Mouse (Mus musculus): Measurements from ENCODE around the gene Celsr1. TPM values are rescaled to one million over a fixed set of nuclear protein-coding genes. Genes with fewer than 3 reads are reported as not detected.

The Celsr1 gene
- polyA plus RNA-seq, 1 experiment from 2014 or later: 1.1 TPM

- Histone ChIP-seq H3K9ac (no peak overlapping the region), H3K27ac (peak overlapping the region; percentile 71), H3K4me2 (replicated peaks) (peak overlapping the region; percentile 12; the same call in 1 of the 2 replicates), H3K27me3 (replicated peaks) (no peaks in the 10 kb centered on the region), H3K4me1 (replicated peaks) (peaks cover 38% of the 10 kb centered on the region), H3K36me3 (no peaks in the 10 kb centered on the region), H3K9me3 (no peaks in the 10 kb centered on the region), H3K4me3 (replicated peaks) (0 out of 2 replicates have a peak overlapping the region, but pooled peaks have one; percentile 9)
- WGBS: 59% methylated on average over 16 of the region's 16 CpGs
- ATAC-seq: peak; percentile 87
Observed at GRCm38 (mm10) chr15:86074171-86074937, 40.8 kb upstream of the Celsr1 start.

GRCm38 (mm10) chr15:86071166-86071565 is 37.6 kb upstream of the Celsr1 start:
- no peak overlapping the region for H3K9ac ChIP-seq
- no peaks in the 10 kb centered on the region for H3K36me3 ChIP-seq
- H3K4me3 ChIP-seq (replicated peaks): no peak overlapping the region
- no peak overlapping the region for H3K4me2 ChIP-seq (replicated peaks)
- WGBS: 52% methylated on average over 1 of the region's 1 CpGs
- H3K27ac ChIP-seq: no peak overlapping the region
- peaks cover 37% of the 10 kb centered on the region for H3K4me1 ChIP-seq (replicated peaks)
- ATAC-seq: no peak
- H3K27me3 ChIP-seq (replicated peaks): no peaks in the 10 kb centered on the region
- no peaks in the 10 kb centered on the region for H3K9me3 ChIP-seq

GRCm38 (mm10) chr15:86070368-86070767 is 36.8 kb upstream of the Celsr1 start:
- Histone ChIP-seq H3K4me3 (replicated peaks) (no peak overlapping the region), H3K27ac (no peak overlapping the region), H3K9me3 (no peaks in the 10 kb centered on the region), H3K27me3 (replicated peaks) (no peaks in the 10 kb centered on the region), H3K4me1 (replicated peaks) (peaks cover 30% of the 10 kb centered on the region), H3K4me2 (replicated peaks) (no peak overlapping the region), H3K9ac (no peak overlapping the region), H3K36me3 (no peaks in the 10 kb centered on the region)
- WGBS: 71% methylated on average over 11 of the region's 11 CpGs
- no peak for ATAC-seq

GRCm38 (mm10) chr15:86069011-86069791 is 35.6 kb upstream of the Celsr1 start:
- H3K4me1 ChIP-seq (replicated peaks): peaks cover 35% of the 10 kb centered on the region
- no peak for ATAC-seq
- no peak overlapping the region for H3K4me3 ChIP-seq (replicated peaks)
- no peaks in the 10 kb centered on the region for H3K27me3 ChIP-seq (replicated peaks)
- H3K27ac ChIP-seq: no peak overlapping the region
- no peaks in the 10 kb centered on the region for H3K9me3 ChIP-seq
- 90% methylated on average over 10 of the region's 10 CpGs for WGBS
- no peaks in the 10 kb centered on the region for H3K36me3 ChIP-seq
- no peak overlapping the region for H3K4me2 ChIP-seq (replicated peaks)
- H3K9ac ChIP-seq: no peak overlapping the region

- no peak overlapping the region for H3K4me2 ChIP-seq (replicated peaks)
- H3K9ac ChIP-seq: no peak overlapping the region
- H3K27me3 ChIP-seq (replicated peaks): no peaks in the 10 kb centered on the region
- no peak overlapping the region for H3K4me3 ChIP-seq (replicated peaks)
- 0 out of 2 replicates have a peak, but pooled peaks have one; percentile 37 for ATAC-seq
- 56% methylated on average over 4 of the region's 4 CpGs for WGBS
- H3K4me1 ChIP-seq (replicated peaks): peaks cover 30% of the 10 kb centered on the region
- H3K9me3 ChIP-seq: no peaks in the 10 kb centered on the region
- no peaks in the 10 kb centered on the region for H3K36me3 ChIP-seq
- H3K27ac ChIP-seq: no peak overlapping the region
Observed at GRCm38 (mm10) chr15:86067941-86068495, 34.4 kb upstream of the Celsr1 start.

- Histone ChIP-seq H3K27me3 (replicated peaks) (no peaks in the 10 kb centered on the region), H3K4me1 (replicated peaks) (peaks cover 30% of the 10 kb centered on the region), H3K4me2 (replicated peaks) (no peak overlapping the region), H3K36me3 (no peaks in the 10 kb centered on the region), H3K27ac (no peak overlapping the region), H3K4me3 (replicated peaks) (no peak overlapping the region), H3K9ac (no peak overlapping the region), H3K9me3 (no peaks in the 10 kb centered on the region)
- WGBS: 25% methylated on average over 6 of the region's 6 CpGs
- peak; percentile 41 for ATAC-seq
Observed at GRCm38 (mm10) chr15:86067581-86067910, 34.0 kb upstream of the Celsr1 start.

GRCm38 (mm10) chr15:86066836-86067580 is 33.4 kb upstream of the Celsr1 start:
- no peak; the same call in 1 of the 2 replicates for ATAC-seq
- Histone ChIP-seq H3K9me3 (no peaks in the 10 kb centered on the region), H3K36me3 (no peaks in the 10 kb centered on the region), H3K27ac (no peak overlapping the region), H3K4me2 (replicated peaks) (no peak overlapping the region; the same call in 1 of the 2 replicates), H3K27me3 (replicated peaks) (no peaks in the 10 kb centered on the region), H3K4me3 (replicated peaks) (no peak overlapping the region), H3K9ac (no peak overlapping the region), H3K4me1 (replicated peaks) (peaks cover 32% of the 10 kb centered on the region)
- WGBS: 60% methylated on average over 14 of the region's 14 CpGs

- Histone ChIP-seq H3K27me3 (replicated peaks) (no peaks in the 10 kb centered on the region), H3K9me3 (no peaks in the 10 kb centered on the region), H3K4me1 (replicated peaks) (peaks cover 42% of the 10 kb centered on the region), H3K9ac (no peak overlapping the region), H3K4me2 (replicated peaks) (no peak overlapping the region), H3K27ac (no peak overlapping the region), H3K36me3 (no peaks in the 10 kb centered on the region), H3K4me3 (replicated peaks) (no peak overlapping the region)
- ATAC-seq: no peak
- 83% methylated on average over 4 of the region's 4 CpGs for WGBS
Observed at GRCm38 (mm10) chr15:86065367-86065766, 31.8 kb upstream of the Celsr1 start.

GRCm38 (mm10) chr15:86064850-86065229 is 31.3 kb upstream of the Celsr1 start:
- H3K27me3 ChIP-seq (replicated peaks): no peaks in the 10 kb centered on the region
- no peak overlapping the region for H3K4me3 ChIP-seq (replicated peaks)
- H3K9ac ChIP-seq: no peak overlapping the region
- H3K4me1 ChIP-seq (replicated peaks): peaks cover 46% of the 10 kb centered on the region
- H3K27ac ChIP-seq: no peak overlapping the region
- 80% methylated on average over 3 of the region's 3 CpGs for WGBS
- H3K36me3 ChIP-seq: no peaks in the 10 kb centered on the region
- H3K4me2 ChIP-seq (replicated peaks): no peak overlapping the region
- H3K9me3 ChIP-seq: no peaks in the 10 kb centered on the region
- peak; percentile 44 for ATAC-seq

GRCm38 (mm10) chr15:86064191-86064849 is 30.7 kb upstream of the Celsr1 start:
- no peak overlapping the region for H3K4me3 ChIP-seq (replicated peaks)
- H3K4me2 ChIP-seq (replicated peaks): no peak overlapping the region
- no peaks in the 10 kb centered on the region for H3K9me3 ChIP-seq
- WGBS: 84% methylated on average over 8 of the region's 8 CpGs
- H3K9ac ChIP-seq: no peak overlapping the region
- no peak for ATAC-seq
- H3K4me1 ChIP-seq (replicated peaks): peaks cover 51% of the 10 kb centered on the region
- no peaks in the 10 kb centered on the region for H3K27me3 ChIP-seq (replicated peaks)
- no peaks in the 10 kb centered on the region for H3K36me3 ChIP-seq
- no peak overlapping the region for H3K27ac ChIP-seq

- H3K27ac ChIP-seq: no peak overlapping the region
- H3K4me3 ChIP-seq (replicated peaks): no peak overlapping the region
- no peak overlapping the region for H3K9ac ChIP-seq
- H3K9me3 ChIP-seq: no peaks in the 10 kb centered on the region
- WGBS: 57% methylated on average over 6 of the region's 6 CpGs
- H3K4me2 ChIP-seq (replicated peaks): peak overlapping the region; percentile 26; the same call in 1 of the 2 replicates
- no peaks in the 10 kb centered on the region for H3K36me3 ChIP-seq
- peaks cover 53% of the 10 kb centered on the region for H3K4me1 ChIP-seq (replicated peaks)
- ATAC-seq: no peak
- H3K27me3 ChIP-seq (replicated peaks): no peaks in the 10 kb centered on the region
Observed at GRCm38 (mm10) chr15:86061848-86062481, 28.4 kb upstream of the Celsr1 start.

All from intestine, embryonic 15.5 days (tissue).